Mouse (Mus musculus): ENCODE results near the gene Zbed5. TPM values are rescaled to one million over a fixed set of nuclear protein-coding genes. Genes with fewer than 3 reads are reported as not detected.
"Not testable (repeated sequence)": the region's sequence is repeated elsewhere in the genome, so short reads cannot be mapped to it uniquely, and the experiment has no call there.

Zbed5 gene
- total RNA-seq, 2 experiments from 2014 or later = 4.9 to 6.2 TPM

GRCm38 (mm10) chr5:129875098-129875497 lies 20.4 kb upstream of the Zbed5 start:
- no peak overlapping the region for H3K4me3 ChIP-seq
- no peak overlapping the region for H3K27ac ChIP-seq
- no peak for TF ChIP-seq CTCF (IDR thresholded peaks at IDR 0.05)
- no peak for DNase-seq (ENCODE audit: extremely low spot score in 1 of 2, low spot score in 2 of 2)
- intact Hi-C loops (cut with DNase I) = no loop called here

- Histone ChIP-seq H3K27ac (peak overlapping the region; percentile 69), H3K4me3 (no peak overlapping the region)
- no peak for TF ChIP-seq CTCF (IDR thresholded peaks at IDR 0.05)
- intact Hi-C loops (cut with DNase I) = no loop called here
- peak; percentile 19 to 28 for DNase-seq (ENCODE audit: extremely low spot score in 1 of 2, low spot score in 2 of 2)
These were observed 17.6 kb upstream of the Zbed5 start for GRCm38 (mm10) chr5:129877731-129878455.

- Histone ChIP-seq H3K27ac (peak overlapping the region; percentile 69), H3K4me3 (peak overlapping the region; percentile 6; the same call in 1 of the 2 replicates)
- intact Hi-C loops (cut with DNase I) = no loop called here
These were observed 16.6 kb upstream of the Zbed5 start for GRCm38 (mm10) chr5:129878946-129879345.

GRCm38 (mm10) chr5:129879888-129880287 lies 15.6 kb upstream of the Zbed5 start:
- DNase-seq (ENCODE audit: extremely low spot score in 1 of 2, low spot score in 2 of 2) = no peak
- intact Hi-C loops (cut with DNase I) = loop anchor here (2.0 kb wide), 1 partner anchor 15 kb away; no protein-coding TSS in a partner anchor
- Histone ChIP-seq H3K4me3 (no peak overlapping the region), H3K27ac (no peak overlapping the region)
- no peak for TF ChIP-seq CTCF (IDR thresholded peaks at IDR 0.05)

More at GRCm38 (mm10) chr5:129878946-129879345, 16.6 kb upstream of the Zbed5 start:
- DNase-seq (ENCODE audit: extremely low spot score in 1 of 2, low spot score in 2 of 2) = peak; percentile 23 to 47
- peak; percentile 50 for TF ChIP-seq CTCF (IDR thresholded peaks at IDR 0.05)

GRCm38 (mm10) chr5:129886271-129886670 lies 9.3 kb upstream of the Zbed5 start:
- TF ChIP-seq CTCF (IDR thresholded peaks at IDR 0.05) = no peak
- DNase-seq (ENCODE audit: extremely low spot score in 1 of 2, low spot score in 2 of 2) = no peak
- intact Hi-C loops (cut with DNase I) = no loop called here
- Histone ChIP-seq H3K27ac (peak overlapping the region; percentile 96), H3K4me3 (peak overlapping the region; percentile 97)

- no peak for TF ChIP-seq CTCF (IDR thresholded peaks at IDR 0.05)
- H3K27ac ChIP-seq = peak within 1 kb of the TSS; percentile 96
- intact Hi-C loops (cut with DNase I) = no loop called here
- H3K4me3 ChIP-seq = peak within 1 kb of the TSS; percentile 97
- peak; percentile 89 to 93 for DNase-seq (ENCODE audit: extremely low spot score in 1 of 2, low spot score in 2 of 2)
These were observed 8.4 kb upstream of the Zbed5 start, which contains the start of gene Chchd2 for GRCm38 (mm10) chr5:129886911-129887636. Chchd2 (minus strand) TSS chr5:129887470.

GRCm38 (mm10) chr5:129890390-129890789 lies 5.1 kb upstream of the Zbed5 start:
- H3K4me3 ChIP-seq; intact Hi-C loops (cut with DNase I); H3K27ac ChIP-seq; DNase-seq (ENCODE audit: extremely low spot score in 1 of 2, low spot score in 2 of 2): not testable (repeated sequence)

GRCm38 (mm10) chr5:129898449-129898848 lies 2.9 kb downstream of the Zbed5 start, which contains the start of gene Phkg1:
Phkg1 (minus strand) TSS chr5:129898549.
- DNase-seq (ENCODE audit: extremely low spot score in 1 of 2, low spot score in 2 of 2) = no peak
- intact Hi-C loops (cut with DNase I) = no loop called here
- TF ChIP-seq CTCF (IDR thresholded peaks at IDR 0.05) = no peak
- Histone ChIP-seq H3K4me3 (no peak within 1 kb of the TSS), H3K27ac (no peak within 1 kb of the TSS)

- intact Hi-C loops (cut with DNase I) = loop anchor here (5.0 kb wide), 1 partner anchor 35 kb away; the partner anchor contains the start of gene Vkorc1l1
- Histone ChIP-seq H3K27ac (no peak overlapping the region), H3K4me3 (peak overlapping the region; percentile 85)
- no peak for DNase-seq (ENCODE audit: extremely low spot score in 1 of 2, low spot score in 2 of 2)
- no peak for TF ChIP-seq CTCF (IDR thresholded peaks at IDR 0.05)
These were observed 12.3 kb downstream of the Zbed5 start for GRCm38 (mm10) chr5:129907775-129908174.

GRCm38 (mm10) chr5:129908242-129908965 lies 12.9 kb downstream of the Zbed5 start, which contains the start of gene Nupr1l:
Nupr1l (plus strand) TSS chr5:129908540.
- Histone ChIP-seq H3K4me3 (peak within 1 kb of the TSS; percentile 85), H3K27ac (peak within 1 kb of the TSS; percentile 92)
- DNase-seq (ENCODE audit: extremely low spot score in 1 of 2, low spot score in 2 of 2) = peak; percentile 86 to 89
- TF ChIP-seq CTCF (IDR thresholded peaks at IDR 0.05) = peak; percentile 18
- intact Hi-C loops (cut with DNase I) = loop anchor here (5.0 kb wide), 1 partner anchor 34 kb away; the partner anchor contains the start of gene Vkorc1l1

- DNase-seq (ENCODE audit: extremely low spot score in 1 of 2, low spot score in 2 of 2) = no peak
- Histone ChIP-seq H3K27ac (no peak overlapping the region; the same call in 1 of the 2 replicates), H3K4me3 (peak overlapping the region; percentile 85)
- TF ChIP-seq CTCF (IDR thresholded peaks at IDR 0.05) = no peak
- intact Hi-C loops (cut with DNase I) = loop anchor here (5.0 kb wide), 1 partner anchor 33 kb away; the partner anchor contains the start of gene Vkorc1l1
These were observed 13.6 kb downstream of the Zbed5 start for GRCm38 (mm10) chr5:129909147-129909546.

All from left cerebral cortex, adult 2 months (tissue).